In genomic region chr16:37422874-37423273, GRCm38 (mm10) we compare ENCODE assay signal across 26 mouse cellular contexts. TPM values are rescaled to one million over a fixed set of nuclear protein-coding genes. Genes with fewer than 3 reads are reported as not detected.
DNase-seq lines count a peak whose midpoint lies in the region; ATAC-seq and TF ChIP-seq lines count a peak whose summit lies in the region.
"Had no signal": no experiment of that assay in that cellular context is flagged by ENCODE, and none has a peak within 500 bp of the region (broad histone marks: within the 10 kb centered on the region; RNA-seq: fewer than 3 reads in every experiment).

No protein-coding gene starts in this region.

- H3K27ac ChIP-seq in midbrain, postnatal 0 days (ENCODE audit: low read depth, low read length), result no peak overlapping the region
- H3K27ac ChIP-seq in midbrain, embryonic 11.5 days (ENCODE audit: low read depth, low read length), result no peak overlapping the region
- no peak overlapping the region for H3K27ac ChIP-seq in forebrain, embryonic 10.5 days
- H3K27ac ChIP-seq: embryonic facial prominence, embryonic 13.5 days; forebrain, embryonic 15.5 days; layer of hippocampus, adult 2 months; midbrain, embryonic 15.5 days; neural tube, embryonic 15.5 days had no signal

- H3K36me3 ChIP-seq in midbrain, postnatal 0 days (ENCODE audit: insufficient read depth, low read length), result no peaks in the 10 kb centered on the region
- no peaks in the 10 kb centered on the region for H3K36me3 ChIP-seq in midbrain, embryonic 11.5 days (ENCODE audit: control insufficient read depth, insufficient read depth, low read length)
- no peaks in the 10 kb centered on the region for H3K36me3 ChIP-seq in forebrain, embryonic 10.5 days (replicated peaks)
- H3K36me3 ChIP-seq: embryonic facial prominence, embryonic 13.5 days; forebrain, embryonic 15.5 days; midbrain, embryonic 15.5 days; neural tube, embryonic 15.5 days had no signal

- TF ChIP-seq CTCF in midbrain, postnatal 0 days (IDR thresholded peaks at IDR 0.05), result no peak

- H3K4me2 ChIP-seq in midbrain, postnatal 0 days (ENCODE audit: low read depth, low read length, poor library complexity, severe bottlenecking), result no peak overlapping the region
- H3K4me2 ChIP-seq in midbrain, embryonic 11.5 days, result no peak overlapping the region
- H3K4me2 ChIP-seq: embryonic facial prominence, embryonic 13.5 days; forebrain, embryonic 15.5 days; liver, embryonic 11.5 days; midbrain, embryonic 15.5 days; neural tube, embryonic 15.5 days had no signal

- no peak overlapping the region for H3K9ac ChIP-seq in midbrain, postnatal 0 days (replicated peaks; ENCODE audit: low read length, poor library complexity, severe bottlenecking)
- H3K9ac ChIP-seq in midbrain, embryonic 11.5 days (ENCODE audit: low read length), result no peak overlapping the region
- H3K9ac ChIP-seq: embryonic facial prominence, embryonic 13.5 days; forebrain, embryonic 15.5 days; midbrain, embryonic 15.5 days; neural tube, embryonic 15.5 days had no signal

- H3K4me1 ChIP-seq in midbrain, postnatal 0 days (ENCODE audit: insufficient read depth, low read length), result no peaks in the 10 kb centered on the region
- H3K4me1 ChIP-seq in midbrain, embryonic 11.5 days (ENCODE audit: control insufficient read depth, insufficient read depth, low read length), result no peaks in the 10 kb centered on the region
- no peaks in the 10 kb centered on the region for H3K4me1 ChIP-seq in forebrain, embryonic 10.5 days
- H3K4me1 ChIP-seq: embryonic facial prominence, embryonic 13.5 days; forebrain, embryonic 15.5 days; megakaryocyte, embryonic 14.5 days; midbrain, embryonic 15.5 days; neural tube, embryonic 15.5 days had no signal

- intact Hi-C loops in heart, postnatal 25 days (cut with DNase I), result no loop called here

- no peaks in the 10 kb centered on the region for H3K27me3 ChIP-seq in midbrain, postnatal 0 days (ENCODE audit: insufficient read depth, low read length)
- H3K27me3 ChIP-seq in midbrain, embryonic 11.5 days (ENCODE audit: control insufficient read depth, insufficient read depth, low read length), result no peaks in the 10 kb centered on the region
- no peaks in the 10 kb centered on the region for H3K27me3 ChIP-seq in forebrain, embryonic 10.5 days (ENCODE audit: poor library complexity, severe bottlenecking)
- H3K27me3 ChIP-seq: embryonic facial prominence, embryonic 13.5 days; forebrain, embryonic 15.5 days; megakaryocyte, embryonic 14.5 days; midbrain, embryonic 15.5 days; neural tube, embryonic 15.5 days had no signal

- no peak for ATAC-seq in midbrain, postnatal 0 days (ENCODE audit: low FRiP score)
- ATAC-seq in midbrain, embryonic 11.5 days (ENCODE audit: low FRiP score), result no peak
- ATAC-seq: forebrain, embryonic 15.5 days; inflammation-experienced regulatory T-cells, adult 6 months; midbrain, embryonic 15.5 days had no signal

- H3K4me3 ChIP-seq in midbrain, postnatal 0 days (ENCODE audit: low read depth, low read length), result no peak overlapping the region
- H3K4me3 ChIP-seq in midbrain, embryonic 11.5 days (ENCODE audit: low read depth, low read length), result no peak overlapping the region
- no peak overlapping the region for H3K4me3 ChIP-seq in forebrain, embryonic 10.5 days
- H3K4me3 ChIP-seq: embryonic facial prominence, embryonic 13.5 days; forebrain, embryonic 15.5 days; layer of hippocampus, adult 2 months; megakaryocyte, embryonic 14.5 days; midbrain, embryonic 15.5 days; neural tube, embryonic 15.5 days had no signal

- DNase-seq in heart, adult 8-10 months (ENCODE audit: low spot score), result peak; percentile 9
- no peak for DNase-seq in heart, postnatal 25 days (ENCODE audit: low spot score)
- peak; percentile 68 for DNase-seq in midbrain, postnatal 0 days (ENCODE audit: low spot score)
- no peak for DNase-seq in midbrain, embryonic 11.5 days (ENCODE audit: low spot score, missing footprints)
- DNase-seq in gastrocnemius, postnatal 10 days, result peak; percentile 27
- DNase-seq in urinary bladder, postnatal 25 days (ENCODE audit: low spot score), result no peak
- no peak for DNase-seq in forebrain, embryonic 10.5 days (ENCODE audit: extremely low spot score, low spot score)
- DNase-seq: adrenal gland, adult 8-10 months; kidney, adult 8-10 months; kidney, postnatal 14 days; lung, adult 18-20 months; lung, postnatal 14 days; right cerebral cortex, postnatal 14 days; spleen, adult 18-20 months; thymus, adult 2 months had no signal

- 80% methylated on average over 5 of the region's 5 CpGs for WGBS in midbrain, postnatal 0 days
- 85% methylated on average over 5 of the region's 5 CpGs for WGBS in midbrain, embryonic 11.5 days
- WGBS in forebrain, embryonic 10.5 days, result 90% methylated on average over 5 of the region's 5 CpGs

- no peaks in the 10 kb centered on the region for H3K9me3 ChIP-seq in midbrain, postnatal 0 days (ENCODE audit: low read length)
- H3K9me3 ChIP-seq in midbrain, embryonic 11.5 days (ENCODE audit: control insufficient read depth, low read length), result no peaks in the 10 kb centered on the region
- H3K9me3 ChIP-seq in forebrain, embryonic 10.5 days, result no peaks in the 10 kb centered on the region
- H3K9me3 ChIP-seq: embryonic facial prominence, embryonic 13.5 days; forebrain, embryonic 15.5 days; megakaryocyte, embryonic 14.5 days; midbrain, embryonic 15.5 days; neural tube, embryonic 15.5 days had no signal

RNA-seq across cellular contexts. Expression of gene Stxbp5l, which starts 38.1 kb away (rescaled TPM):
- under 1 TPM in 2 of 4 experiments, not detected in 2; 0.06 to 0.13 TPM for total RNA-seq in heart, adult 8-10 months (2022)
- not detected for total RNA-seq in heart, postnatal 25 days (2021)
- total RNA-seq in midbrain, postnatal 0 days (2014; rRNA removed), result 18.7 and 23.9 TPM in 2 replicates
- 10.8 and 13.5 TPM in 2 replicates for polyA plus RNA-seq in midbrain, postnatal 0 days (2015; fragmentation: Nextera tagmentation; extraction: Ambion mirVana)
- 2.7 and 4.3 TPM in 2 replicates for polyA plus RNA-seq in midbrain, embryonic 11.5 days (2014; fragmentation: Nextera tagmentation; extraction: Ambion mirVana)
- under 1 TPM; 0.33 to 0.41 TPM for total RNA-seq in gastrocnemius, postnatal 10 days (2021)
- 1.2 and 1.3 TPM in 2 replicates for polyA plus RNA-seq in forebrain, embryonic 10.5 days (2016; fragmentation: Nextera tagmentation; extraction: Ambion mirVana)
- total RNA-seq: granulocyte monocyte progenitor cell, adult 5-6 weeks; hematopoietic stem cell, adult 5-6 weeks had no signal
- polyA plus RNA-seq: urinary bladder, adult 2 months had no signal

Comparison
In these comparisons a context has a peak if more than half of its experiments do, and no peak if none do; other contexts are left out.
1. DNase-seq: peak in heart, adult 8-10 months (single experiment), midbrain, postnatal 0 days (single experiment) and gastrocnemius, postnatal 10 days (single experiment); none in heart, postnatal 25 days (single experiment), midbrain, embryonic 11.5 days (single experiment), urinary bladder, postnatal 25 days (single experiment) and forebrain, embryonic 10.5 days (single experiment).
2. RNA of gene Stxbp5l, which starts 38.1 kb away (total RNA-seq): 18.7 to 23.9 TPM in midbrain, postnatal 0 days; 0.33 to 0.41 TPM in gastrocnemius, postnatal 10 days, 0.06 to 0.13 TPM in heart, adult 8-10 months and not detected in heart, postnatal 25 days; every median in the first group is over 10 times any median in the second.